Mouse (Mus musculus) intestine, postnatal 0 days (tissue): ENCODE measurements around the gene Slc17a4. TPM values are rescaled to one million over a fixed set of nuclear protein-coding genes. Genes with fewer than 3 reads are reported as not detected.

Experiments used
- ATAC-seq: fragments of 200-750 bp; cut with Nextera tagmentation; 2 replicates; pipeline ENCODE4 v1.8.0; 2017; ENCODE audit warnings: mild to moderate bottlenecking, moderate TSS enrichment, moderate library complexity
- H3K27ac ChIP-seq: fragments of 300-500 bp; sonication (generic); 2 replicates; pipeline ENCODE4 v1.5.1; 2014; ENCODE audit warnings: mild to moderate bottlenecking, low read depth, low read length, moderate library complexity
- H3K27me3 ChIP-seq: fragments of 300-500 bp; sonication (generic); replicated peaks from 2 replicates; pipeline ENCODE4 v1.6.1; 2014; ENCODE audit warnings: low read length, mixed read lengths; ENCODE audit not compliant: control insufficient read depth, insufficient read depth
- H3K36me3 ChIP-seq: fragments of 300-500 bp; sonication (generic); 2 replicates; pipeline ENCODE4 v1.6.1; 2014; ENCODE audit warnings: mild to moderate bottlenecking, moderate library complexity; ENCODE audit not compliant: control insufficient read depth, insufficient read depth
- H3K4me1 ChIP-seq: fragments of 300-500 bp; sonication (generic); replicated peaks from 2 replicates; pipeline ENCODE4 v1.6.1; 2014; ENCODE audit warnings: antibody characterized with exemption, low read length, mixed read lengths; ENCODE audit not compliant: control insufficient read depth, insufficient read depth
- H3K4me2 ChIP-seq: fragments of 300-500 bp; sonication (generic); replicated peaks from 2 replicates; pipeline ENCODE4 v1.6.1; 2014; ENCODE audit warnings: low read depth, mild to moderate bottlenecking, moderate library complexity
- H3K4me3 ChIP-seq: fragments of 300-500 bp; sonication (generic); 2 replicates; pipeline ENCODE4 v1.5.1; 2014; ENCODE audit warnings: low read depth, low read length
- H3K9ac ChIP-seq: fragments of 300-500 bp; sonication (generic); 2 replicates; pipeline ENCODE4 v1.6.1; 2014; ENCODE audit warnings: mild to moderate bottlenecking, low read depth, low read length
- H3K9me3 ChIP-seq: fragments of 300-500 bp; sonication (generic); 2 replicates; pipeline ENCODE4 v1.6.1; 2016; ENCODE audit warnings: mixed run types; ENCODE audit not compliant: control insufficient read depth
- CTCF ChIP-seq: sonication (generic); IDR thresholded peaks from 2 replicates; pipeline ENCODE4 v1.5.1; 2016; ENCODE audit warnings: low read depth, mild to moderate bottlenecking, control low read depth, antibody characterized with exemption, moderate library complexity
- WGBS: fragments of 180-500 bp; shearing (Covaris S2); extraction: QIAGEN DNeasy Blood & Tissue Kit; methylation state at CpG from one replicate; pipeline ENCODE4 v1.1.7; 2014; 5-methylcytosine and 5-hydroxymethylcytosine counted together
- polyA plus RNA-seq: library from polyadenylated mRNA; unstranded; fragments of >200 nt; fragmentation: Nextera tagmentation; extraction: Ambion mirVana; gene quantifications from 2 replicates; pipeline ENCODE4 v1.2.1, GENCODE M21; 2015

Gene Slc17a4
- polyA plus RNA-seq, 1 experiment from 2014 or later = 31.3 TPM

- 84% methylated on average over 5 of the region's 5 CpGs for WGBS
- TF ChIP-seq CTCF = no peak
- ATAC-seq = no peak
Measured at GRCm38 (mm10) chr13:23910121-23910520, 4.7 kb downstream of the Slc17a4 start.

GRCm38 (mm10) chr13:23906906-23907305 is 7.9 kb downstream of the Slc17a4 start:
- Histone ChIP-seq H3K4me2 (no peak overlapping the region), H3K27ac (no peak overlapping the region), H3K27me3 (no peaks in the 10 kb centered on the region), H3K9ac (no peak overlapping the region), H3K4me3 (no peak overlapping the region), H3K9me3 (no peaks in the 10 kb centered on the region), H3K4me1 (peaks cover 7% of the 10 kb centered on the region; the same call in 1 of the 2 replicates), H3K36me3 (peaks cover 18% of the 10 kb centered on the region; the same call in 1 of the 2 replicates)
- 87% methylated on average over 5 of the region's 5 CpGs for WGBS
- no peak for ATAC-seq
- no peak for TF ChIP-seq CTCF

More at GRCm38 (mm10) chr13:23910121-23910520, 4.7 kb downstream of the Slc17a4 start:
- Histone ChIP-seq H3K9ac (no peak overlapping the region), H3K4me3 (no peak overlapping the region), H3K36me3 (peaks cover 4% of the 10 kb centered on the region; the same call in 1 of the 2 replicates), H3K9me3 (no peaks in the 10 kb centered on the region), H3K4me2 (no peak overlapping the region), H3K27me3 (no peaks in the 10 kb centered on the region), H3K27ac (no peak overlapping the region), H3K4me1 (peaks cover 7% of the 10 kb centered on the region; the same call in 1 of the 2 replicates)

GRCm38 (mm10) chr13:23898242-23898641 is 16.6 kb downstream of the Slc17a4 start:
- TF ChIP-seq CTCF = no peak
- H3K9me3 ChIP-seq = no peaks in the 10 kb centered on the region
- H3K27me3 ChIP-seq = no peaks in the 10 kb centered on the region
- no peaks in the 10 kb centered on the region for H3K4me1 ChIP-seq
- no peak overlapping the region for H3K27ac ChIP-seq
- no peak overlapping the region for H3K4me2 ChIP-seq
- H3K9ac ChIP-seq = no peak overlapping the region
- H3K36me3 ChIP-seq = peaks cover 27% of the 10 kb centered on the region; the same call in 1 of the 2 replicates
- no peak for ATAC-seq
- 60% methylated on average over 6 of the region's 6 CpGs for WGBS
- H3K4me3 ChIP-seq = no peak overlapping the region

- no peaks in the 10 kb centered on the region for H3K4me1 ChIP-seq
- no peaks in the 10 kb centered on the region for H3K9me3 ChIP-seq
- no peak overlapping the region for H3K4me2 ChIP-seq
- no peak for TF ChIP-seq CTCF
- ATAC-seq = no peak
- 63% methylated on average over 4 of the region's 4 CpGs for WGBS
- H3K27me3 ChIP-seq = no peaks in the 10 kb centered on the region
- H3K36me3 ChIP-seq = 0 out of 2 replicates have a peak, but pooled peaks cover 5% of the 10 kb centered on the region
- no peak overlapping the region for H3K27ac ChIP-seq
- H3K9ac ChIP-seq = no peak overlapping the region
- H3K4me3 ChIP-seq = no peak overlapping the region
Measured at GRCm38 (mm10) chr13:23893269-23893593, 21.6 kb downstream of the Slc17a4 start.

GRCm38 (mm10) chr13:23892592-23893268 is 22.1 kb downstream of the Slc17a4 start:
- Histone ChIP-seq H3K27me3 (no peaks in the 10 kb centered on the region), H3K4me3 (no peak overlapping the region), H3K9ac (no peak overlapping the region), H3K9me3 (no peaks in the 10 kb centered on the region), H3K4me2 (no peak overlapping the region), H3K36me3 (0 out of 2 replicates have a peak, but pooled peaks cover 2% of the 10 kb centered on the region), H3K4me1 (no peaks in the 10 kb centered on the region), H3K27ac (no peak overlapping the region)
- WGBS = 51% methylated on average over 9 of the region's 9 CpGs
- ATAC-seq = no peak
- no peak for TF ChIP-seq CTCF

DNA sequence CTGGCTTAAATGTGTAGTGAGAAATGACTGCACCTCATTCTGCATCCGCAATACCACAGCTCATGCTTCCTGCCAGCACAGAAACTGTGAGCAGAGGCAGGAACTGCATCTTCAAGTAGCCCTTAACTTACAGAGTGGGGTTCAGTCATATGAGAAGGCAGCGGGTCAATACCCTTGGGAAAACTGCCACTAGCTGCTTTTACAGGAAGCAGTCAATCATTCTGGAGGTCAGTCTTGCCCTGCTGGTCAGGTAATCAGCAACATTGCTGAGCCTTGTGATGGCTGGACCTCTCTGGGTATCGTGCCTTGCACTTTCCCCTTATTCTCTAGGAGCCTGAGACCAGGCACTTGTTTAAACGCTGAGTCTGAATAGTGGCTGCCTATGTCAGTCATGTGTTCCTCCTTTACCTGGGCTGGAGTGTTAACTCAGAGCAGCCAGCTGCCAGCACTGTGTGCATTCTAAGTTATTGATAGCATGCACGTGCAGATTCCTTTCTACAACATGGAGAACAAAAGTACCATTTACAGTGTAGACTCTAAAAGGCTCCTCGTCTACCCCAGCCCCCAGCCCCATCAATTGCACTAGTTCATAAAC is 25.7 kb downstream of the Slc17a4 start:
- WGBS = 58% methylated on average over 6 of the region's 6 CpGs
- H3K36me3 ChIP-seq = no peaks in the 10 kb centered on the region
- H3K27me3 ChIP-seq = no peaks in the 10 kb centered on the region
- no peak overlapping the region for H3K27ac ChIP-seq
- no peak overlapping the region for H3K4me2 ChIP-seq
- ATAC-seq = no peak
- H3K9ac ChIP-seq = no peak overlapping the region
- no peaks in the 10 kb centered on the region for H3K9me3 ChIP-seq
- no peak for TF ChIP-seq CTCF
- no peak overlapping the region for H3K4me3 ChIP-seq
- no peaks in the 10 kb centered on the region for H3K4me1 ChIP-seq
